Mouse (Mus musculus) ES-E14 (cell line): ENCODE data around the gene Higd1a.

ENCODE experiments used
- HCFC1 ChIP-seq: IDR thresholded peaks from 2 replicates; pipeline ENCODE4 v1.6.1; 2012; ENCODE audit warnings: low read length, inconsistent platforms, borderline replicate concordance; ENCODE audit not compliant: insufficient read depth
- ZC3H11A ChIP-seq: IDR thresholded peaks from 2 replicates; pipeline ENCODE4 v1.6.1; 2012; ENCODE audit warnings: low read depth, mild to moderate bottlenecking, inconsistent platforms, low read length, borderline replicate concordance

GRCm38 (mm10) chr9:121906456-121906855, 48.3 kb upstream of the Higd1a start:
- TF ChIP-seq ZC3H11A = no peak
- no peak for TF ChIP-seq HCFC1
